Mouse (Mus musculus) central nervous system, embryonic 14 days (tissue): Measurements from ENCODE around the gene Commd1. TPM values are rescaled to one million over a fixed set of nuclear protein-coding genes. Genes with fewer than 3 reads are reported as not detected.

Experiments used
- polyA plus RNA-seq: library from polyadenylated mRNA; depleted of rRNA; stranded (reverse); fragments of >200 nt; gene quantifications from 2 replicates; pipeline ENCODE4 v1.2.3, GENCODE M21; 2012; rRNA removed

Gene Commd1
- 76.5 and 83.5 TPM in 2 replicates for polyA plus RNA-seq

GRCm38 (mm10) chr11:22981984-22982757 lies at the start of gene Commd1, which contains the start of gene Gm28048:
Gene Commd1 (minus strand): TSS chr11:22982382.
Gene Gm28048 (minus strand): TSS chr11:22982090.

GRCm38 (mm10) chr11:23007481-23008180 lies 25.4 kb upstream of the Commd1 start, which contains the start of gene Fam161a:
Gene Fam161a (plus strand): TSS chr11:23007531.

GRCm38 (mm10) chr11:22990393-22991126 lies 8.4 kb upstream of the Commd1 start, which contains the start of gene Cct4:
Gene Cct4 (plus strand): TSS chr11:22990519.

GRCm38 (mm10) chr11:22971835-22972709 lies 10.1 kb downstream of the Commd1 start, which contains the start of gene Zrsr1:
Gene Zrsr1 (plus strand): TSS chr11:22972005.

GRCm38 (mm10) chr11:22860335-22861227 lies 121.6 kb downstream of the Commd1 start, which contains the start of gene B3gnt2:
Gene B3gnt2 (minus strand): TSS chr11:22860961.

Other genes with a start within 250 kb of the Commd1 start
- gene B3gnt2, start 121.4 kb downstream of the Commd1 start, polyA plus RNA-seq = 2.7 and 3.3 TPM in 2 replicates
- 18.1 and 19.1 TPM in 2 replicates for gene Zrsr1, start 10.4 kb downstream of the Commd1 start, polyA plus RNA-seq
- gene Gm28048, start 292 bp downstream of the Commd1 start, polyA plus RNA-seq = 0.97 and 1.1 TPM in 2 replicates
- 165 and 248 TPM in 2 replicates for gene Cct4, start 8.1 kb upstream of the Commd1 start, polyA plus RNA-seq
- gene Fam161a, start 25.1 kb upstream of the Commd1 start, polyA plus RNA-seq = 5.0 and 5.9 TPM in 2 replicates